Mouse (Mus musculus) hindbrain, postnatal 0 days (tissue): ENCODE data around the gene Clk3. TPM values are rescaled to one million over a fixed set of nuclear protein-coding genes. Genes with fewer than 3 reads are reported as not detected.

Experiments
- ATAC-seq: fragments of 200-750 bp; cut with Nextera tagmentation; 2 replicates; pipeline ENCODE4 v1.8.0; 2017; ENCODE audit warnings: mild to moderate bottlenecking, moderate TSS enrichment, moderate library complexity
- DNase-seq: peaks from one replicate; pipeline ENCODE4 v3.0.0-alpha.2; 2015; ENCODE audit warnings: low spot score
- H3K27ac ChIP-seq: fragments of 300-500 bp; sonication (generic); 2 replicates; pipeline ENCODE4 v1.5.1; 2014; ENCODE audit warnings: mild to moderate bottlenecking
- H3K27me3 ChIP-seq: fragments of 300-500 bp; sonication (generic); 2 replicates; pipeline ENCODE4 v1.6.1; 2014; ENCODE audit warnings: low read length, mixed read lengths; ENCODE audit not compliant: insufficient read depth
- H3K36me3 ChIP-seq: fragments of 300-500 bp; sonication (generic); 2 replicates; pipeline ENCODE4 v1.6.1; 2014; ENCODE audit warnings: low read length, mixed read lengths; ENCODE audit not compliant: insufficient read depth
- H3K4me1 ChIP-seq: fragments of 300-500 bp; sonication (generic); 2 replicates; pipeline ENCODE4 v1.6.1; 2014; ENCODE audit warnings: antibody characterized with exemption, low read length, mixed read lengths; ENCODE audit not compliant: insufficient read depth
- H3K4me2 ChIP-seq: fragments of 300-500 bp; sonication (generic); 2 replicates; pipeline ENCODE4 v1.6.1; 2014; ENCODE audit warnings: low read depth, mild to moderate bottlenecking, low read length, moderate library complexity, mixed read lengths
- H3K4me3 ChIP-seq: fragments of 300-500 bp; sonication (generic); 2 replicates; pipeline ENCODE4 v1.5.1; 2014; ENCODE audit warnings: low read length
- H3K9ac ChIP-seq: fragments of 300-500 bp; sonication (generic); replicated peaks from 2 replicates; pipeline ENCODE4 v1.6.1; 2014; ENCODE audit warnings: mild to moderate bottlenecking, low read length, moderate library complexity, mixed read lengths
- H3K9me3 ChIP-seq: fragments of 300-500 bp; sonication (generic); 2 replicates; pipeline ENCODE4 v1.6.1; 2016; ENCODE audit warnings: low read length, mixed read lengths
- CTCF ChIP-seq: IDR thresholded peaks from 2 replicates; pipeline ENCODE4 v1.5.1; 2016; ENCODE audit warnings: antibody characterized with exemption, control low read depth, low read depth
- WGBS: fragments of 180-500 bp; shearing (Covaris S2); extraction: QIAGEN DNeasy Blood & Tissue Kit; methylation state at CpG from one replicate; pipeline ENCODE4 v1.1.7; 2014; 5-methylcytosine and 5-hydroxymethylcytosine counted together
- polyA plus RNA-seq: library from polyadenylated mRNA; unstranded; fragments of >200 nt; fragmentation: Nextera tagmentation; extraction: Ambion mirVana; gene quantifications from 2 replicates; pipeline ENCODE4 v1.2.1, GENCODE M21; 2015
- total RNA-seq: library from RNA; depleted of rRNA; stranded (reverse); fragments of >200 nt; gene quantifications from 2 replicates; pipeline ENCODE4 v1.2.3, GENCODE M21; 2014

The Clk3 gene
- total and polyA plus RNA-seq, 2 experiments from 2014 or later = 52.7 to 76.3 TPM

DNA sequence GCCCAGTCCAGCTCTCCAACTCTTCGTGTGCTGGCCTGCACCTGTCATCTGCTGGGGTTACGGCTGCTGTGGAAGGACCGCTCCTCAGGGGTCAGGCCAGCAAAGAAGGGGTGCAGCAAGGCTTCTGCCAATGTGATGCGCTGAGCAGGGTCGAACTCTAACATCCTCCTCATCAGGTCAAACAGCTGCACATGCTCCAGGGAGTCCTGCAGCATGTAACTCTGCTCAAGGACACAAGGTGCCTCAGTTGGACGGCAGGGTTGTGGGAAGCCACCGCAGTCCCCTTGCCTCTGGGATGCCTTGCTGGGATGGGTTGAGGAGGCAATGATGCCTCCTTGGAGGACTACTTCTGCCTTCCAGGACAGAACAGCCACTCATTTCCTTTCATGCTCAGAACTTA, 14.8 kb downstream of the Clk3 start:
- H3K9ac ChIP-seq = no peak overlapping the region
- H3K4me2 ChIP-seq = no peak overlapping the region
- DNase-seq (no peak), ATAC-seq (no peak)
- no peak overlapping the region for H3K4me3 ChIP-seq
- H3K9me3 ChIP-seq = no peaks in the 10 kb centered on the region
- no peak for TF ChIP-seq CTCF
- H3K4me1 ChIP-seq = no peaks in the 10 kb centered on the region
- peaks cover 89% of the 10 kb centered on the region for H3K36me3 ChIP-seq
- no peak overlapping the region for H3K27ac ChIP-seq
- H3K27me3 ChIP-seq = no peaks in the 10 kb centered on the region
- WGBS = 87% methylated on average over 7 of the region's 7 CpGs

DNA sequence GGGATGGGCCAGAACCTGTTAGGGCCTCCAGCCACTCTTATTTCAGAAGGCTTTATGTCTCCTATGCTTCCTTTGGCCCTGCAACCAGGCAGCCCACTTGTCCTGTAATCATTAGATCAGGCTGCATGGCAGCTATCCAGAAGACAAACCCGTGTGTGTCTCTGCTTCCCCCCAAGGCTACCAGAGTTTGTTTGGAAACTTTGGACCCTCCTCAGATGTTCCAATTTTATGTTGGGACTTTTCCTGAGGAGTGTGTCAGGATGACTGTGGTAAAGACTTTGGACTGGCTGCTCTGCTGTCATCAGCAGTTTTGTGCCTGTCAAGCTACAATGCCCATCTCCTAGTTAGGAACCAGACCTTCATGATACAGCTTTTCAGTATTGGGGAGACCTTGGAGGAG, 16.8 kb downstream of the Clk3 start:
- no peak for TF ChIP-seq CTCF
- no peak for ATAC-seq
- Histone ChIP-seq H3K27ac (no peak overlapping the region), H3K9ac (no peak overlapping the region), H3K9me3 (no peaks in the 10 kb centered on the region), H3K36me3 (peaks cover 76% of the 10 kb centered on the region), H3K4me1 (no peaks in the 10 kb centered on the region), H3K4me3 (no peak overlapping the region), H3K27me3 (no peaks in the 10 kb centered on the region), H3K4me2 (no peak overlapping the region)
- 50% methylated on average over 1 of the region's 1 CpGs for WGBS
- DNase-seq = no peak

DNA sequence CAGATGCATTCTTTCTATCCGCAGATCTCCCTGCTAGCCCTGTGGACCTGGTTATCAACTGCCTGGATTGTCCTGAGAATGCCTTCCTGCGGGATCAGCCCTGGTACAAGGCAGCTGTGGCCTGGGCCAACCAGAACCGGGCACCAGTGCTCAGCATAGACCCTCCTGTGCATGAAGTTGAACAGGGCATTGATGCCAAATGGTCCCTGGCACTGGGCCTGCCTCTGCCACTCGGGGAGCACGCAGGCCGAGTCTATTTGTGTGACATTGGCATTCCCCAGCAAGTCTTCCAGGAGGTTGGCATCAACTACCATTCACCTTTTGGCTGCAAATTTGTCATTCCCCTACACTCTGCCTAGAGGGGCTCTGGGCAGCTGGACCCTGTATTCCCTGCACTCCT, 17.5 kb downstream of the Clk3 start:
- 57% methylated on average over 6 of the region's 6 CpGs for WGBS
- H3K36me3 ChIP-seq = peaks cover 69% of the 10 kb centered on the region
- no peak for ATAC-seq

DNA sequence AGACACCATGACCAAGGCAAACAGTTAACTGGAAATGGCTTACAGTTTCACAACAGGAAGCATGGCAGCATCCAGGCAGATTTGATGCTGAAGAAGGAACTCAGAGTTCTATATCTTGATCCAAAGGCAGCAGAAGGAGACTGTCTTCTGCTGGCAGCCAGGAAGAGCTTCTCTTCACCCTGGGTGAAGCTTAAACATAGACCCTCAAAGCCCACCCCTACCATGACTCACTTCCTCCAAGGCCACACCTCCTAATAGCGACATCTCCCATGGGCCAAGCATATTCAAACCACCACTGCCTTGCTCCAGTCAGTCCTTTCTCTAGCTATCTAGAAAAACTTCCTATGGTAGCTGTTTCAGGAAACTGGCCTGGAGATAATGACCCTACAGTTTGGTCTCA, 18.6 kb downstream of the Clk3 start:
- ATAC-seq = no peak
- Histone ChIP-seq H3K9me3 (no peaks in the 10 kb centered on the region), H3K4me2 (no peak overlapping the region), H3K4me3 (no peak overlapping the region), H3K27ac (no peak overlapping the region), H3K4me1 (no peaks in the 10 kb centered on the region), H3K36me3 (peaks cover 58% of the 10 kb centered on the region), H3K27me3 (no peaks in the 10 kb centered on the region), H3K9ac (no peak overlapping the region)
- WGBS = 81% methylated on average over 1 of the region's 1 CpGs
- TF ChIP-seq CTCF = no peak
- DNase-seq = no peak

More for the DNA sequence above, 17.5 kb downstream of the Clk3 start:
- H3K9ac ChIP-seq = no peak overlapping the region
- peak; percentile 43 for DNase-seq
- H3K27ac ChIP-seq = no peak overlapping the region
- no peaks in the 10 kb centered on the region for H3K27me3 ChIP-seq
- H3K4me3 ChIP-seq = no peak overlapping the region
- TF ChIP-seq CTCF = no peak
- no peaks in the 10 kb centered on the region for H3K9me3 ChIP-seq
- H3K4me2 ChIP-seq = no peak overlapping the region
- H3K4me1 ChIP-seq = no peaks in the 10 kb centered on the region

DNA sequence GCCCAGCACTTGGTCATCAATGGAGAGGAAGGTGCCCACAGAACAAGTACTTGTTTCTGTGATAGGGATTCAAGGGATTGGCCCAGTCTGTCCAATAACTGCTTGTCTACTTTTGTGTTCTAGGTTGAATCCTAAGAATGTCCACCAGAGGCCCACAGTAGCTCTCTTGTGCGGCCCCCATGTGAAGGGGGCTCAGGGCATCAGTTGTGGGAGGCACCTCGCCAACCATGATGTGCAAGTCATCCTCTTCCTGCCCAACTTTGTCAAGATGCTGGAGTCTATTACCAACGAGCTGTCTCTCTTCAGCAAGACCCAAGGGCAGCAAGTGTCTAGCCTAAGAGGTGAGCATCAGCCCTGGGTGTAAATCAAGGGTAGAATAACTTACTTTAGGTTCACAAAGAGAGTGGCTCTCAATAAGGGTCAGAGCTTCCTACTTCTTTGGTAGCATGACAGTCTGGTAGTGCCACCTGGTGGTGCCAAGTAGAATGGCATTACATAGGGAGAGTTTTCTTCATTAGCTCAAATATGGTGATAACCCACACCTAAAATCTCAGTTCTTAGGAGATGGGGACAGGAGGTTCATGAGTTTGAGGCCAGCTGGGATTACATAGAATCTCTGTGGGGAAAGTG, 21.1 kb downstream of the Clk3 start:
- WGBS = 80% methylated on average over 3 of the region's 3 CpGs
- H3K36me3 ChIP-seq = peaks cover 46% of the 10 kb centered on the region

DNA sequence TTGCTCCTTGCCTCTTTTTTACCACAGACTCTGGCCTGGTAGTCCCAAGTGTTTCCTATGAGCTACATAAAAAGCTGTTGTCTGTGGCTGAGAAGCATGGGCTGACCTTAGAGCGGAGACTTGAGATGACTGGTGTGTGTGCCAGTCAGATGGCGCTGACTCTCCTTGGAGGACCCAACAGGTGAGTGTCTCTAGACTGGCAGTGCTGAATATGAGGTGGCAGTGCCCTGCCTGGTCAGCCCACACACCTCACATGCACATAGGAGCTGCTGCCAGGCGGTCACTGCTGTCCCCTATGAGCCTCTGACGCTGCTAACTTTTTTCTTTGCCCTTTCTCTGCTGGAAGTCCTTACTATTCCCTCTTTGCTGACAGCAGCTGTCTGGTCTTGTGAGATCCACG, 25.8 kb downstream of the Clk3 start:
- Histone ChIP-seq H3K27me3 (no peaks in the 10 kb centered on the region), H3K9ac (no peak overlapping the region), H3K27ac (no peak overlapping the region), H3K9me3 (no peaks in the 10 kb centered on the region), H3K36me3 (peaks cover 13% of the 10 kb centered on the region), H3K4me3 (no peak overlapping the region), H3K4me2 (no peak overlapping the region), H3K4me1 (no peaks in the 10 kb centered on the region)
- WGBS = 87% methylated on average over 5 of the region's 5 CpGs
- ATAC-seq (no peak), DNase-seq (no peak)
- TF ChIP-seq CTCF = no peak

More for the DNA sequence above, 21.1 kb downstream of the Clk3 start:
- Histone ChIP-seq H3K4me2 (no peak overlapping the region), H3K9ac (no peak overlapping the region), H3K4me1 (no peaks in the 10 kb centered on the region), H3K9me3 (no peaks in the 10 kb centered on the region), H3K27me3 (no peaks in the 10 kb centered on the region), H3K27ac (no peak overlapping the region), H3K4me3 (no peak overlapping the region)
- peak; percentile 80 for DNase-seq
- ATAC-seq = peak; percentile 36; the same call in 1 of the 2 replicates
- TF ChIP-seq CTCF = peak; percentile 95

DNA sequence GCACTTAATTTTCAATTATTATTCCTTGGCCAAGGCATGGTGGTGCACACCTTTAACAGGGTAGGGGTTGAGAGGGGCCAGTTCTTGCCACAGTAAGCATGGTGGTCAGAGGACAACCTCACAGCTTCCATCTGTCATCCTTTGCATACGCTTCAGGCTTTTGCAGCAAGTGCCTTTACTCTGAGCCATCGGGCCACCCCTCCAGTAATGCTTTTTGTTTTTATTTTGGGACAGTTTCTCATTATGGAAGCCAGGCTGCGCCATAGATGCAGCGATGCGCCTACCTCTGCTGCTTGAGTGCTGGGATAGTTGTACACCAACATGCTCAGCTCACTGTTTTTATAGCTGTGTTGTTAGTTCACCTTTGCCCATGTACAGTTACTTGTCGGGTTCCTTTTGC, 32.1 kb downstream of the Clk3 start:
- no peak for TF ChIP-seq CTCF
- Histone ChIP-seq H3K9me3 (no peaks in the 10 kb centered on the region), H3K4me3 (no peak overlapping the region), H3K27me3 (no peaks in the 10 kb centered on the region), H3K36me3 (peaks cover 3% of the 10 kb centered on the region; the same call in 1 of the 2 replicates), H3K27ac (no peak overlapping the region), H3K4me1 (no peaks in the 10 kb centered on the region), H3K4me2 (no peak overlapping the region), H3K9ac (no peak overlapping the region)
- ATAC-seq (no peak), DNase-seq (no peak)
- WGBS = 96% methylated on average over 6 of the region's 6 CpGs
